Mouse (Mus musculus): ENCODE data around the gene Map3k5. TPM values are rescaled to one million over a fixed set of nuclear protein-coding genes. Genes with fewer than 3 reads are reported as not detected.

Gene Map3k5
- polyA plus RNA-seq, 1 experiment from 2014 or later, result 1.6 TPM

- no peak overlapping the region for H3K27ac ChIP-seq (replicated peaks; ENCODE audit: low read depth, low read length)
- no peaks in the 10 kb centered on the region for H3K36me3 ChIP-seq (replicated peaks; ENCODE audit: control insufficient read depth, insufficient read depth, low read depth, low read length)
- H3K27me3 ChIP-seq (ENCODE audit: control insufficient read depth, insufficient read depth, low read length), result no peaks in the 10 kb centered on the region
- H3K4me2 ChIP-seq (ENCODE audit: low read depth, low read length), result no peak overlapping the region
- H3K4me3 ChIP-seq (ENCODE audit: low read depth, low read length), result no peak overlapping the region
- no peaks in the 10 kb centered on the region for H3K9me3 ChIP-seq (replicated peaks; ENCODE audit: control insufficient read depth, low read length)
- H3K4me1 ChIP-seq (ENCODE audit: control insufficient read depth, insufficient read depth, low read length), result no peaks in the 10 kb centered on the region
- WGBS, result 83% methylated on average over 13 of the region's 13 CpGs
- DNase-seq (ENCODE audit: low spot score) (no peak), ATAC-seq (replicated peaks; ENCODE audit: insufficient number of reproducible peaks, low FRiP score, low TSS enrichment, low read depth) (no peak)
- no peak overlapping the region for H3K9ac ChIP-seq (replicated peaks; ENCODE audit: low read length)
These were observed 30.0 kb upstream of the Map3k5 start for GRCm38 (mm10) chr10:19904077-19904820.

- 0 out of 2 replicates have a peak within 1 kb of the TSS, but pooled peaks have one; percentile 23 for H3K4me2 ChIP-seq (ENCODE audit: low read depth, low read length)
- H3K27me3 ChIP-seq (ENCODE audit: control insufficient read depth, insufficient read depth, low read length), result no peaks in the 10 kb centered on the region
These were observed 26.9 kb upstream of the Map3k5 start, which contains the start of gene Pex7 for GRCm38 (mm10) chr10:19907246-19907804. Pex7 (minus strand) TSS chr10:19907689.

GRCm38 (mm10) chr10:19908076-19908475 lies 26.2 kb upstream of the Map3k5 start:
- DNase-seq (ENCODE audit: low spot score) (no peak), ATAC-seq (replicated peaks; ENCODE audit: insufficient number of reproducible peaks, low FRiP score, low TSS enrichment, low read depth) (no peak)
- no peaks in the 10 kb centered on the region for H3K4me1 ChIP-seq (ENCODE audit: control insufficient read depth, insufficient read depth, low read length)

More at GRCm38 (mm10) chr10:19907246-19907804, 26.9 kb upstream of the Map3k5 start, which contains the start of gene Pex7:
- H3K9ac ChIP-seq (replicated peaks; ENCODE audit: low read length), result peak within 1 kb of the TSS; percentile 92
- H3K4me1 ChIP-seq (ENCODE audit: control insufficient read depth, insufficient read depth, low read length), result no peaks in the 10 kb centered on the region
- H3K4me3 ChIP-seq (ENCODE audit: low read depth, low read length), result peak within 1 kb of the TSS; percentile 72
- H3K36me3 ChIP-seq (replicated peaks; ENCODE audit: control insufficient read depth, insufficient read depth, low read depth, low read length), result no peaks in the 10 kb centered on the region
- under 1% methylated on average over 54 of the region's 60 CpGs for WGBS
- no peaks in the 10 kb centered on the region for H3K9me3 ChIP-seq (replicated peaks; ENCODE audit: control insufficient read depth, low read length)
- H3K27ac ChIP-seq (replicated peaks; ENCODE audit: low read depth, low read length), result peak within 1 kb of the TSS; percentile 91
- DNase-seq (ENCODE audit: low spot score) (peak; percentile 97), ATAC-seq (replicated peaks; ENCODE audit: insufficient number of reproducible peaks, low FRiP score, low TSS enrichment, low read depth) (peak; percentile 96)

GRCm38 (mm10) chr10:19910516-19910915 lies 23.8 kb upstream of the Map3k5 start:
- Histone ChIP-seq H3K27me3 (ENCODE audit: control insufficient read depth, insufficient read depth, low read length) (no peaks in the 10 kb centered on the region), H3K27ac (replicated peaks; ENCODE audit: low read depth, low read length) (no peak overlapping the region), H3K9me3 (replicated peaks; ENCODE audit: control insufficient read depth, low read length) (no peaks in the 10 kb centered on the region), H3K4me2 (ENCODE audit: low read depth, low read length) (no peak overlapping the region), H3K36me3 (replicated peaks; ENCODE audit: control insufficient read depth, insufficient read depth, low read depth, low read length) (no peaks in the 10 kb centered on the region), H3K4me1 (ENCODE audit: control insufficient read depth, insufficient read depth, low read length) (no peaks in the 10 kb centered on the region), H3K9ac (replicated peaks; ENCODE audit: low read length) (no peak overlapping the region), H3K4me3 (ENCODE audit: low read depth, low read length) (no peak overlapping the region)
- ATAC-seq (replicated peaks; ENCODE audit: insufficient number of reproducible peaks, low FRiP score, low TSS enrichment, low read depth), result no peak
- DNase-seq (ENCODE audit: low spot score), result no peak
- 88% methylated on average over 2 of the region's 2 CpGs for WGBS

More at GRCm38 (mm10) chr10:19908076-19908475, 26.2 kb upstream of the Map3k5 start:
- H3K27me3 ChIP-seq (ENCODE audit: control insufficient read depth, insufficient read depth, low read length), result no peaks in the 10 kb centered on the region
- H3K36me3 ChIP-seq (replicated peaks; ENCODE audit: control insufficient read depth, insufficient read depth, low read depth, low read length), result no peaks in the 10 kb centered on the region
- no peak overlapping the region for H3K4me3 ChIP-seq (ENCODE audit: low read depth, low read length)
- no peaks in the 10 kb centered on the region for H3K9me3 ChIP-seq (replicated peaks; ENCODE audit: control insufficient read depth, low read length)
- H3K27ac ChIP-seq (replicated peaks; ENCODE audit: low read depth, low read length), result no peak overlapping the region
- no peak overlapping the region for H3K9ac ChIP-seq (replicated peaks; ENCODE audit: low read length)
- H3K4me2 ChIP-seq (ENCODE audit: low read depth, low read length), result no peak overlapping the region
- WGBS, result 77% methylated on average over 2 of the region's 2 CpGs

- ATAC-seq (replicated peaks; ENCODE audit: insufficient number of reproducible peaks, low FRiP score, low TSS enrichment, low read depth) (no peak), DNase-seq (ENCODE audit: low spot score) (peak; percentile 42)
- Histone ChIP-seq H3K4me2 (ENCODE audit: low read depth, low read length) (no peak overlapping the region), H3K27ac (replicated peaks; ENCODE audit: low read depth, low read length) (no peak overlapping the region), H3K9ac (replicated peaks; ENCODE audit: low read length) (no peak overlapping the region), H3K27me3 (ENCODE audit: control insufficient read depth, insufficient read depth, low read length) (no peaks in the 10 kb centered on the region), H3K4me3 (ENCODE audit: low read depth, low read length) (no peak overlapping the region), H3K4me1 (ENCODE audit: control insufficient read depth, insufficient read depth, low read length) (no peaks in the 10 kb centered on the region), H3K36me3 (replicated peaks; ENCODE audit: control insufficient read depth, insufficient read depth, low read depth, low read length) (no peaks in the 10 kb centered on the region), H3K9me3 (replicated peaks; ENCODE audit: control insufficient read depth, low read length) (no peaks in the 10 kb centered on the region)
- WGBS, result 26% methylated on average over 1 of the region's 1 CpGs
These were observed 22.7 kb upstream of the Map3k5 start for GRCm38 (mm10) chr10:19911583-19911982.

- Histone ChIP-seq H3K27ac (replicated peaks; ENCODE audit: low read depth, low read length) (no peak overlapping the region), H3K4me2 (ENCODE audit: low read depth, low read length) (no peak overlapping the region), H3K9me3 (replicated peaks; ENCODE audit: control insufficient read depth, low read length) (no peaks in the 10 kb centered on the region), H3K4me3 (ENCODE audit: low read depth, low read length) (no peak overlapping the region), H3K27me3 (ENCODE audit: control insufficient read depth, insufficient read depth, low read length) (no peaks in the 10 kb centered on the region), H3K9ac (replicated peaks; ENCODE audit: low read length) (no peak overlapping the region), H3K36me3 (replicated peaks; ENCODE audit: control insufficient read depth, insufficient read depth, low read depth, low read length) (no peaks in the 10 kb centered on the region), H3K4me1 (ENCODE audit: control insufficient read depth, insufficient read depth, low read length) (no peaks in the 10 kb centered on the region)
- ATAC-seq (replicated peaks; ENCODE audit: insufficient number of reproducible peaks, low FRiP score, low TSS enrichment, low read depth) (no peak), DNase-seq (ENCODE audit: low spot score) (no peak)
- 86% methylated on average over 4 of the region's 4 CpGs for WGBS
These were observed 20.5 kb upstream of the Map3k5 start for GRCm38 (mm10) chr10:19913806-19914205.

- WGBS, result 67% methylated on average over 1 of the region's 1 CpGs
- Histone ChIP-seq H3K27me3 (ENCODE audit: control insufficient read depth, insufficient read depth, low read length) (no peaks in the 10 kb centered on the region), H3K36me3 (replicated peaks; ENCODE audit: control insufficient read depth, insufficient read depth, low read depth, low read length) (no peaks in the 10 kb centered on the region), H3K9me3 (replicated peaks; ENCODE audit: control insufficient read depth, low read length) (no peaks in the 10 kb centered on the region), H3K9ac (replicated peaks; ENCODE audit: low read length) (no peak overlapping the region), H3K4me3 (ENCODE audit: low read depth, low read length) (no peak overlapping the region), H3K4me2 (ENCODE audit: low read depth, low read length) (no peak overlapping the region), H3K27ac (replicated peaks; ENCODE audit: low read depth, low read length) (no peak overlapping the region), H3K4me1 (ENCODE audit: control insufficient read depth, insufficient read depth, low read length) (no peaks in the 10 kb centered on the region)
- 0 out of 2 replicates have a peak, but pooled peaks have one; percentile 34 for ATAC-seq (replicated peaks; ENCODE audit: insufficient number of reproducible peaks, low FRiP score, low TSS enrichment, low read depth)
- peak; percentile 53 for DNase-seq (ENCODE audit: low spot score)
These were observed 19.0 kb upstream of the Map3k5 start for GRCm38 (mm10) chr10:19915301-19915700.

- no peak for DNase-seq (ENCODE audit: low spot score)
These were observed 11.9 kb upstream of the Map3k5 start for GRCm38 (mm10) chr10:19922410-19922809.

More at GRCm38 (mm10) chr10:19922410-19922809, 11.9 kb upstream of the Map3k5 start:
- no peaks in the 10 kb centered on the region for H3K4me1 ChIP-seq (ENCODE audit: control insufficient read depth, insufficient read depth, low read length)
- H3K9ac ChIP-seq (replicated peaks; ENCODE audit: low read length), result no peak overlapping the region
- no peak overlapping the region for H3K27ac ChIP-seq (replicated peaks; ENCODE audit: low read depth, low read length)
- H3K4me3 ChIP-seq (ENCODE audit: low read depth, low read length), result no peak overlapping the region
- no peaks in the 10 kb centered on the region for H3K27me3 ChIP-seq (ENCODE audit: control insufficient read depth, insufficient read depth, low read length)
- 62% methylated on average over 4 of the region's 4 CpGs for WGBS
- no peaks in the 10 kb centered on the region for H3K36me3 ChIP-seq (replicated peaks; ENCODE audit: control insufficient read depth, insufficient read depth, low read depth, low read length)
- no peaks in the 10 kb centered on the region for H3K9me3 ChIP-seq (replicated peaks; ENCODE audit: control insufficient read depth, low read length)
- H3K4me2 ChIP-seq (ENCODE audit: low read depth, low read length), result no peak overlapping the region
- ATAC-seq (replicated peaks; ENCODE audit: insufficient number of reproducible peaks, low FRiP score, low TSS enrichment, low read depth), result no peak

Measured in embryonic facial prominence, embryonic 11.5 days (tissue).